Mouse (Mus musculus) liver (tissue): ENCODE results near the gene Phtf2.
"Not testable (repeated sequence)": the region's sequence is repeated elsewhere in the genome, so short reads cannot be mapped to it uniquely, and the experiment has no call there.

Experiments
- DNase-seq: peaks from one replicate; pipeline ENCODE4 v3.0.0-alpha.2; 2020; ENCODE audit warnings: mixed read lengths

Gene Phtf2

DNA sequence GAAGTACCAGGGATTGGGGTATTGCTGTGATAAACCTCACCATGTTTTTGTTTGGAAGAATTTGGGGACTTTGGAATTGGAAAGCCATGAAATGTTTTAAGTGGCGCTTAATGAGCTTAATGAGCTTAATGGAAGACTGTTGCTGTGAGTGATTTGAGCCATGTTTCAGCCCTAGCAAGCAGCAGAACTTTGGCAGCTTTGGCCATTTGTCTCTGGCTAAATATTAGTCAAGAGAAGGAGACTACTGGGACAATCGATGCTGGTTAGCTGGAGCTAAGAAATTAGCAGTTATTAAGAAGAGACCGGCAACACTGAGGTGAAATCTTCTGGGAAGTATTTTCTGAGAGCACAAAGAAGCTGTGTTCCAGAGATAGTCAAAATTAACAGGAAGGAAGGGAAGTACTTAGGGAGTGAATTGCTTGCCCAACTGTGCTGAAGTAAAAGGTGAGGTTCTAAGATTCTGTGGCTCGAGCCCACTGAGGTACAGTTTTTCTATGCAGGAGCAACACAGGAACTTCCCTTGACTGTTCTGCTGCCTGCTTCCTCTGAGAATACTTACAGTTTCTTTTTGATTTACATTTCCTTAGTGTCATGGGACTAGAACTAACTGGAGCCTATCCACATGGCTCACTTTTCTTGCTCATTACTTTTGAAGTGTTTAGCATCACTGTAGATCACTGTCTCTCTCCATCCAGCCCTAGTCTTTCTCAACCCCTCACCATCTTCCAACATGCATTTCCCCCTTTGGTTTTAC lies 17.5 kb downstream of the Phtf2 start:
- DNase-seq: no peak

DNA sequence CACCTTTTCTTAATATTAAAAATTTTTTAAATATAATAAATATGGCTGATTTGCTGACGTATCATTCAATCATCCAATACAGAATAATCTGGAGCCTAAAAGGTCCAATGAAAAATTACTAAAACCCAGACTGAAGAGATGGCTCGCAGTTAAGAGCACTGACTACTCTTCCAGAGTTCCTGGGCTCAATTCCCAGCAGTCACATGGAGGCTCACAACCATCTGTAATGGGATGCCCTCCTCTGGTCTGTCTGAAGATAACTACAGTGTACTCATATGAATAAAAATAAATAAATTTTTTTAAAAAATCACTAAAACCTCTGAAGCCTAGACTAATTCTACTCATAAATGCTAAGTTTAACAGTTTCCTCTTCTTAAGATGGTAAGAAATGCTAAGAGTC lies 20.0 kb downstream of the Phtf2 start:
- DNase-seq: no peak

DNA sequence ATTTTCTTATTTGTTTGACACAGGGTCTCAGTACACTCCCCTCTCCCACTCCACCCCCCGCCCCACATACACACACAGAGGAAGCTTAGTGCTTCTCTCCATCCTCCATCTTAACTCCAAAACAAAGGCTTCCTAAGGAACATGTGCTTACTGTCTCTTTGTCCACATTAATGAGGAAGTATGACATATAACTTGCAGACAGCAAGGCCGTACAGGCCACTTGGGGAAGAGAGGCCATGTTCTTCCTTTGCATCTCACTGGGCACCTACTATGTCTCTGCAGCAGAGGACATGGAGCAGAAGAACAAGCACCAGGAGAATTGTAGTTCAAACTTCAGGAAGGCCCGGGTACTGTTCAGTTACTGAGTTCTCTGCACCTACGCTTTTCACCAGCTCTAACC lies 21.4 kb downstream of the Phtf2 start:
- no peak for DNase-seq

DNA sequence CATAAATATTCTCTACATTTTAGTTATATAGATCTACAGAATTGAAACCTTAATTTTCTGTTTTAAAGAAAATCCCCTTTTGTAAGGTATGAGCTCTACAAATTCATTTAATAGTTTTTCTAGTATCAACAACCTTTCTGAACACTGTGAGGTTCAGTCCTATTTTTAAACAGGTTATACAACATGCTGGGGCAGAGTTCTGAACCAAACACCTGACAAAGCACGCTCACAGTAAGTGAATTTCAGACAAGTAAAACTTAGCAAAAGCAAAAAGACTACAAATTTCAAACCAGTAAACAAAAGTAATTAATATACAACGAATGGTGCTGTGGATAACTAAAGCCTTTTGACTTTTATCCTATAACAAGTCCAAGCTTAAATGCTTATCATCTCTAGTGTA lies 23.5 kb downstream of the Phtf2 start:
- no peak for DNase-seq

DNA sequence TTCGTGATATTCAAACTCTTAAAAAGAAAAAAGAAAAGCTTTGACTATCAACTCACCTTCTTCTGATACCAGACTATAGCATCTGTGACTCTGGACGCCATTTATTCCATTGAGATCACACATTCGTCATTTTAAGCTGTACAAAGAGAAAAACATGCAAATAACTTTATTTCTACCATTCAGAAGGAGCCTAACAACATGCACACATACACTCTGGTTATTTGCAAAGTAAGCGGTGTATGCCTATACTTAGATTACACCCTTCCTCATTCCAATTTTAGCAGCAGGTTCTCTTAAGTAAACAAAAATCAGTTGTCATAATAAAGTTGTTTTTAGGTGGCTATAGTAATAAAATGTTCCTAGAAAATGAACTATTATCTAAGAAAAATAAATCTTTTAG lies 26.9 kb downstream of the Phtf2 start:
- no peak for DNase-seq

DNA sequence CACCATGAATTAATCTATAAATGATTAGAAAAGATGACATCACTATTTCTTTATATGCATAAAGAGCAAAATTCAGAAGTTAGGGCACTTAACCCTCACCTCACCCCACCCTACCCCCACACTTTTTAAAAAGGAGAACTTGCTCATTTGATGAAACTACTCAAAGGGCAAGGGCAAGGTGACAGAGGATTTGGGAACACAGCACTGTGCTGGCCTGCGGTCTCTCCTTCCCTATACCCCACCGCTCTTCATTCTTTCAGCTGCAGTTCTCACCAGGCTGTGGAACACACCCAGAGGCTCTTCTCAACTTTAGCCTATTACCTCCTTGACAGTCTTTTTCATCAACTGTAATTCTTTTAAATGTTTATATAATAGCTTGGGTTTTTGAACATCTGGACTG lies 34.9 kb downstream of the Phtf2 start:
- DNase-seq: no peak

DNA sequence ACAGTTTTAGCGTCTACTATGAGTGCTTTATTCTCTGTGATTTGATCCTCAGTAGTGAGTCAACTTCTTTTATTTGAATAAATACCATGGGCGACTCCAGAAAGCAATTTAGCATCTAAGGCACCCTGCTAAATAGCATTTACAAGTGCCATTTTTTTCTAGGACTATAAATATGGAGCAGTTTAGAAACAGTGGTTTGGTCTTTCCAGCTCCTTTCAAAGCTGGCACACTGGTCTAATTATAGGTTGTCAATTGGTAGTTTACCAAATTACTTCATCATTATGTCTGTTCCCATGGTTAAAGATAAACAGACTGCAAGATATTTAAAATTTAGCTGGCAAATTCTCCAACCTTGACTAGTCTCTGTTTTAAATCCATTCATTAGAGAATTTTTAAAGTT lies 38.1 kb downstream of the Phtf2 start:
- no peak for DNase-seq

DNA sequence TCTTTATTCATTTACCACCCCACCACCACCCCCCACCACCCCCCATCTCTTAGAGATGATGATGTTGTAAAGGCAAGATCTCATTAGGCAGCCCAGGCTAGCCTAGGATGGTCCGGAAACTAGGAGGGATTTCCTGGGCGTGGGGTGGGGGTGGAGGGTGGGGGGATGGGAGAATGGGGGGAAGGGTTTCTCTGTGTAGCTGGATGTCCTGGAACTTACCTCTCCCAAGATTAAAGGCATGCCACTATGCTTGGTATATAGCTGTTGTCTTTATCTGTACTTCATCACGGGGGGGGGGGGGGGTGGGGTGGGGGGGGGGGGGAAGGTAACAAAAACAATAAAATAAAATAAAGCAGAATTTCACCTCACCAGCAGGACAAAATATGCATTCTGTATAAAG lies 38.5 kb downstream of the Phtf2 start:
- no peak for DNase-seq

DNA sequence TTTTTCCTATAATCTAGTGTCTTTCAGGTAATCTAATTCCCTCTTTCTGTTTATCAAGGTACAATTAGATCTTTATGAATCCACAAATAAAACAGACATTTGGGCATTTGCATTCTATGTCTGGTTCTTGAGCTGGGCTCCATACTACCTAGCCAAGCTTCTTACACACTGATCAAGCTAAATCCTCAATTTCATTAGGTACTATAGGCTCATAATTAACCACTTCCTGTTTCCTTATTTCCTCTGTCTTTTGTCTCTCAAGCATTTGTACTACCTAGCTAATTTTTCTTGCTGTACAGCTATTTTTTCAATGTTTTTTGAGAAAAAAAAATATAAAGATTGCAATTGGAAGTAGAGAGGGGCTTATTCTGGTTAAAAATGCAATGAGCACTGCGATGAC lies 44.8 kb downstream of the Phtf2 start:
- DNase-seq: no peak

DNA sequence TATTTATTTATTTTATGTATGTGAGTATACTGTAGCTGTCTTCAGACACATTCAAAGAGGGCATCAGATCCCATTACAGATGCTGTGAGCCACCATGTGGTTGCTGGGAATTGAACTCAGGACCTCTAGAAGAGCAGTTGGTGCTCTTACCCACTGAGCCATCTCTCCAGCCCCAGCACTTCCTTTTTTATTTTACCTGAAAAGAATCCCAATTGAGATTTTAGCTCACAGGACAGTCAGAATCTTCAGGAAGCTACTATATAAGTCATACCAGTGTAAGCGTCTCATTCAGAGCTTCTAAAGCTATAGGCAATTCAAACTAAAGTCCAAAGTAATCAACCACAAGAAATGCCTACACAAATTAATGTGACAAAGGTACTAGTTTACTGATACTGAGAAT lies 47.5 kb downstream of the Phtf2 start:
- DNase-seq: no peak

DNA sequence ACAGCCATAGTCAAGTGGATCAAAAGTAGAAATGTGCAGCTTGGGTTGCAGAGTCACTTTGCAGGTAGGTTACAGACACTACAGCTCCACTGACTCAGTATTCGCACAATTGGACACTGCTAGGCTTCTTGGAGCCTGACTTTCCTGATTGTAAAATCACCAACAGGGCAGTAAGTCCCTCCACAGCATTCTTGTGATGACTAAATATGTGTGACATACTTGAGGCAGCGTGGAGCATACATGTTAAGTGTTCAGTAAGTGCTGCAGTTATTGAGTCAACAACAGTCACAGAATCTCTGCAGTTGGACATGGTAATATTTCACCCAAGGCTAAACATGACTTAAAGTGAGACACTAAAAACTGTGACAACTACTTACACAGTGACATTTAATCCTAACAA lies 50.5 kb downstream of the Phtf2 start:
- no peak for DNase-seq

DNA sequence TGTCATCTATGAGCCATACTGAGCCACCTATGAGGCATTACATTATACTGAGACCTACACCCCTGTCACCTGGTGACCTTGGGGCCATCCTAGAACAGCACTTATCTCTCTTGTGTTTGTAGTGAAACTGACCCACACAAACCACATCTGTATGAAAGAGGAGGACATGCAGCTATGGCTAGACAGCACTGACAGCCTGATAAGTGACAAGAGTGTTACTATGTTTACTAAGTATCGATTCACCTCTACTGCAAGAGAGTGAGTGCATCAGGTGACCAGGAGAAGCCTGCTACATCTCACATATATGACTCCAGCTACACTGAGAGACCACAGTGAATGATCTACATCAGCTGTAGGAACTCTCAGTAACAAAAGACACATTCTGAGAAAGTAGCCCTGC lies 51.2 kb downstream of the Phtf2 start:
- no peak for DNase-seq

DNA sequence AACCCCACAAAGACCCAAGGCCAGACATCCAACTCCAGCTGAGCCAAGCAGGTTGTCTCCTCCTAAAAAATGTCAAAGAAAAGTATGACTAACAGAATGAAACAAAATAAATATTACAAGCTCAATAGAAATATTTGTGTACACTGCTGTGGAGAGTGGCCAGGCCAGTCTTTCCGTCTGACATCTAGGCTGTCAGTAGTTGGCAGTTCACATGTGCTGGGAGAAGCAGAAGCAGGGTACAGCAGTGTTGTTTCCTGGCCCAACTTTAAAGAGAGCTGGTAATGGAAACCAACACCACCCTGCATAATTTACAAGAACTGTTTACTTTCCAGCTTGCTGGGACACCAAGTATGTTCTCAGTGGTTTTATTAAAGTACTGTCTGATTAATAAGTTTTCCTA lies 60.3 kb downstream of the Phtf2 start:
- DNase-seq: no peak

DNA sequence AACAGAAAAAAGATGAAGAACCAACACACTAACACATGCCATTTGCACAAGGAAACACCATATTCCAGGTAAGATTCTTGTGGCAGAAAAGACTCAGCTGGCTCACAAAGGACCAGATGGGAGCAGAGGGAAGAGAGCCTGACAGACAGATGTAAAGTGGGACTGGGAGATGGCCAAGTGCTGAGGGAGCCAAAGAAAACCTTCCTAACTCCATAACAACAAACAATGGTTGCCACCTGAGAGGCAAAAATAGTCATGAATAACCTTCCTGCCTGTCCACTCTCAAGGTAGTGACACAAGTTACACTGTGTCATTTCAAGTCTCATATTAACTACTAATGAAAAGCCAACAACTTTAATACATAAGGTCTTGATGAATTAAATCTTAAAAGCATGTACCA lies 60.8 kb downstream of the Phtf2 start:
- DNase-seq: no peak

DNA sequence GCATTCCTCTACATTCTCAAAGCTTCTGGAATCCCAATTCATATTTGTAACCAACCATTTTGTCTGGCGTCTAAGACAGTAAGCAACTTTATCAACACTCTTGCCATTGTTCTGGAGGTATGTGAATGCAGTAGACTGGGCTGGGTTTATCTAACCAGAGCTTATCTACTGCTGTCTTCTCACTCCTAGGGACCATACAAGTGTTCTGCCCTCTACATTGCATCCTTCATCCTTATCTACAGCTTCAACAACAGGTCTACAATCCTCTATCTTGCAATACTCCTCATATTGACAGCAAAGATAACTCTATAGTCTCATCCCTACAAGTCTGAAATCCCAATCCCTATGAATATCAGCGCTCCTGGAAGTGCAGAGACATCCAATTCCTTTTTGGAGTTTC lies 66.8 kb downstream of the Phtf2 start:
- DNase-seq: no peak

DNA sequence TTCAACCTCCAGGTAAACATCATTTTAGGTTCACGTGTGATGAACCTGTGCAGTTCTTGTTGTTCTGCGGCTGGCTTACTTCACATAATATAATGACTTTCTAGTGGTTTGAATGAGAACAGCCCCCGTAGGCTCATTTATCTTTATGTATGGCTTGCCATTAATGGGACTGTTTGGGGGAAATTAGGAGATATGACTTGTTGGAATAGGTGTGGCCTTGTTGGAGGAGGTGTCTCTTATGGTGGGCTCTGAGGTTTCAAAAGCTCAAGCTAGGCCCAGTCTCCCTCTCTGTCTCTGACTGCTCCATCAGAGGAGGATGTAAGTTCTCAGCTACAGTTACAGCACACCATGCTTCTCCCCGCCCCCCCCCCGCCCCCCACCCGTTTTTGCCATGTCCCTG lies 71.5 kb downstream of the Phtf2 start:
- no peak for DNase-seq

DNA sequence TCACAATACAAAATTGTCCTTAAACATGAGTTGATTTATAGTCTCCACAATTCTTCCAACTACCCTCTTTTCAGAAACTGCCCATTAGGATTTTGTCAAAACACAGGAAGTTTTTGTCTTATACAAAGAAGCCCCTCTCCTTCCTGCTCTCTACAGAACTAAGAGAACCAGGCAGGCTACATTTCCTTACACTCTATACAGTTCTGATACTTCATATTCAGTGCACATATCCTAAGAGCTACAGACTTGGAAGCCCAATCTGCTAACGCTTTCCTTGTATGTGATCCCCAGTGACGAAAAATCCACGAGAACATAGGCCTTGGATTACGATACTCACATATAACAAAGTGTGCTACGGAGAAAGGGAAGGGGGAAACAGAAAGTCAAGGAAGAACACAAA lies 86.0 kb downstream of the Phtf2 start:
- DNase-seq: no peak

DNA sequence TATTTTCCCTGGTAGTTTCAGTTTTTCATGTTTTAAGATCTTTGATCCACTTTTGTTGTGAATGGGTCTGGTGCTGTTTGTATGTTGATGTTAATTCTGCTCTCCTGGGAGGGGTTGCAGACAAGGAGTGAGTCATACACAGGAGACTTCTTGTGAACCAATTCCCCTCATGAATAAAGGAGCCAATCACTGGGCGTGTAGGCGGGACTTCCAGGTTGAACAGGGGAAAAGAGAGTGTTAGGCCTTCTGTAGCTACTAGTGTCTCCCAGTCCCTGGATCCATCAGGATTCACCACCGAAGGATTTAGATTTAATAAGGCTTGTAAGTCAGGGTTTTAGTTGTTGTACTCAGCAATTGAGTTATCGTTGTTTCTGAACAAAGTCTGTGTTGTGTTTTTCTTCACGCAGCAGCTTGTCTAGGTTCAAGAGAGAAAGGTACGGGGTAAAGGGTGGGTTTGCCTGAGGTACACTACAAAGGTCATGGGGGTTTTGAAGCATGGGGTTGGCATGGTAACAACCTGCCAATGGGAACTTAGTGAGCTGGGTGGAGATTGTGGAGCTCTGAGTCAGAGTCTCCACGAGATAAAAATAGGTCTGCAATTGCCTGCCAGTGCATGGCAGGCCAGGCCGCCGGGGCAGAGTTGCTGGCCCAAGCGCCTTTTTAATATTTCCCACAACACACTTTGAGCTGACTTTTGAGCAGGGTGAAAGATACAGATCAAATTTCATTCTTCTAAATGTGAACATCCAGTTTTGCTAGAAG lies 90.0 kb downstream of the Phtf2 start:
- peak; percentile 10 for DNase-seq

DNA sequence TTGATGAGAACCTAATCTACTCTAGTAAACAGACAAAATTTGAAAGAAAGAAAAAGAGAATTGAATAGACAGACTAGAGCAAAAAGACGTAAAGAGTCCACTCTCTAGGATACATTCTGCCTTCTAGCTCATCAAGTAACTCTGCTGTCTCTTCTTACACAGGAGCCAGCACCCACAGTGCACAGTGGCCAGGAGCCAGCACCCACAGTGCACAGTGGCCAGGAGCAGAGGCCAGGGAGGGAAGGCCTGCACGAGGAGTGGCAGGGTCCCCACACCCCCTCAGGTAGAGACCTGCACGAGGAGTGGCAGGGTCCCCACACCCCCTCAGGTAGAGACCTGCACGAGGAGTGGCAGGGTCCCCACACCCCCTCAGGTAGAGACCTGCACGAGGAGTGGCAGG lies 95.5 kb downstream of the Phtf2 start:
- not testable (repeated sequence) for DNase-seq

DNA sequence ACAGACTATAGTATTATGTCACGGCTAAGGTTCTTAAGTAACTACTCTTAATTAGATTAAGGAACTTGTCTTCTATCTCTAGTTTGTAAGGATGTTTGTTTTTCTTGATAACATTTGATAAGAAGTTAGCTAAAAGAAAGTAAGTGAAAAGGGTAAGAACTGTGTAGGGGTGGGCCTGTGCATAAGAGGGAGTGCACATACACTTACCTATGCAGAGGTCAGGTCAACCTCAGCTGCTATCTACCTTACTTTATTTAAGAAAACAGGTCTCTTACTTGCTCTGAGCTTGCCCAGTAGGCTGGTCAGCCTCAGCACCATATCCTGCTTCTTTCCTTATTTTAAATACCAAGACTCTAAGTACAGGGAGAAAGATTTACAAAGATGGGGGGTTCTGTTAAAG lies 100.8 kb downstream of the Phtf2 start:
- no peak for DNase-seq

DNA sequence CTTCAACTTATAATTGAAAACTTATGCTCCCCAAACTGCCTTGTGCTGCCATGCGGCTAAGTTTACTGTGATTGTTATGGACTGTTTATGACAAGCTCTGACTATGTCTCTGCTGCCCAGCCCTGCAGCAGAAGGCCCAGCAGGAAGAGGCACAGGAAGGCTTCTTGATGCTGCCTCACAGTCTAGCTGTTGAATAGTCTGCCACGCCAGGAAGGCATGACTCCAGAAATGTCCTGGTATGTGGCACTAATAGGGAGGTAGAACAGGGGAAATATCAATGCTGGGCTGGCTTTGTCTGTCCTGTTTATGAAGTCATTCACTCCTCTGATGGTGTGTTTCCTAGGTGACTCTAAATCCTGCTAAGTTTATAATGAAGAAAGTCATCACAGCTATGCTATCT lies 102.7 kb downstream of the Phtf2 start:
- no peak for DNase-seq

DNA sequence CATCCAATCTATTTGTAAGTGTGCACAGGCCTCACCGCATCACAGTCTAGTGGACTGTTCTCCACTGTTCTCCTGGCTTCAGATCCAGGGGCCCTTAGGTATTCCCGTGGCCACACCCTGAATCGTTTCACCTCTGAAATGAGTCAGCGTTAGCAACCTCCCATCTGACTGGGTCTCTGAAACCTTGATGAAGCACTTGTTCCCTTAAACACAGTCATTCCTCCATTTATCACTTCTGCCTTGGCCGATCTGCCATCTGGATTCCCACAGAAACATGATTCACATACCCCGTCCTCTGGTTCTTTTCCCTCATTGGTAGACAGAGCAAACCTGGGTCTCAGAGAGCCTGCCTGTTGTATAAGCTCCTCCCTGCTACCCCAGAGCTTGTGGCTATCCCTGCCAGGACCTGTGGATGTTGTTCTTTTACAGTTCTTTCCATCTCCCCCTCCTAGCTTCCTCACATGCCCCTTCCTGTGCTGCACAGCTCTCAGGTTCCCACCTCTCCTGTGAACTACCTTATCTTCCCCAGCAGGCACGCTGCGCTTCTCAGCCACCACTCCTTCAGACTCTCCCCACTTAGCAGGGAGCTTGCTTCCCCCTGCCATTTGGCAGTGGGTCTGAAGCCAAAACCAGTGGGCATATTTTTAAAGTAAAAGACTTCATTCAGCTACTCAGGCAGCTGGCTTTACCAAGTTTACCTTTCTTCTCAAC lies 103.5 kb downstream of the Phtf2 start:
- DNase-seq: peak; percentile 38

DNA sequence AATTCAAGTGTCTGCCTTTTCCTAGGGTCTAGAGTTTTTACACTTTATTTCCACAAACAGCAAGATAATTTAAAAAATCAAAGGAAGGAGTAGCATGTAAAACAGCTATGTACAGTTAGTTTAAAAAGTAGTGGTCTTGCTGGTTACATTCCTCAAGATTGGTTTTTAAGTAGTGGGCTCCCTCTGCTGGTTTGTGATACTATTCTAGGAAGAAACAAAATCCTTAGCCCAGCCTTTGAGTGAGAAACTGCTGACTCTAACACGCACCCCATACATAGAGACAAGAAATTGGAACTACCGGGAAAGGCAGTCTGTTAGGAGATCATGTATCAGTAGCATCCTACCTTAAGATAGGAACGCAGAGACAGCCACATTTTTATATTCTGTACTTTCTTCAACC lies 108.6 kb downstream of the Phtf2 start:
- DNase-seq: no peak

DNA sequence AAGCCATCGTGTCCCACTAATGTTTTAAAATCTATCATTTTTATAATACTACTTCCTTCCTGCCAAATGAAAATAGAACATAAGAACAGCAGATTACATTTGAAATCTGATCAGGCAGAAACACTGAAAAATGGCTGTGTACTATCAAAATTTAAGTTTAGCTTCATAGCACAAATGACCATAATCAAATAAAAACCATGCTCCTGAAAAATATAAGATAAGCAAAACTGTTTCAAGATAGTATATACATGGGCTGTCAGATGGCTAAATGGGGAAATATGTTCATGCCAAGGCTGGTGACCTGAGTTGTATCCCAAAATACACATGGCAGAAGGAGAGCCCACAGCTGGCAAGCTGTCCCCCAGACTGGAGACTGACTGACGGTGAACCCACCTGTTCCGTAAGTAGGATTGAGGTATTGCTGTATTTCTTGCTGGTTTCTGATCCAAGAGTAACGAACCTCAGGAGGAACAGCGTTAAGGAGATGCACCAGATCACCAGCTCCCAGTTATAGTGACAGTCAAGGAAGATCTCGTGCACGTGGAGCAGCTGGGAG lies 116.5 kb downstream of the Phtf2 start:
- DNase-seq: no peak
